ENCODE assay signal across 8 mouse cellular contexts in genomic region chr12:15815170-15815575, GRCm38 (mm10). TPM values are rescaled to one million over a fixed set of nuclear protein-coding genes. Genes with fewer than 3 reads are reported as not detected.
A peak's percentile ranks its signal among the peaks of the same experiment; 100 is the strongest.
DNase-seq lines count a peak whose midpoint lies in the region; ATAC-seq and TF ChIP-seq lines count a peak whose summit lies in the region.

No protein-coding gene starts in this region.

- H3K9me3 ChIP-seq in forebrain, embryonic 13.5 days (replicated peaks): no peaks in the 10 kb centered on the region
- H3K9me3 ChIP-seq in hindbrain, embryonic 15.5 days: no peaks in the 10 kb centered on the region
- H3K9me3 ChIP-seq in limb, embryonic 14.5 days (ENCODE audit: control insufficient read depth, low read length): no peaks in the 10 kb centered on the region
- H3K9me3 ChIP-seq in midbrain, embryonic 16.5 days (replicated peaks; ENCODE audit: control insufficient read depth, low read length, poor library complexity, severe bottlenecking): no peaks in the 10 kb centered on the region

- H3K27me3 ChIP-seq in forebrain, embryonic 13.5 days: no peaks in the 10 kb centered on the region
- H3K27me3 ChIP-seq in hindbrain, embryonic 15.5 days: no peaks in the 10 kb centered on the region
- no peaks in the 10 kb centered on the region for H3K27me3 ChIP-seq in limb, embryonic 14.5 days (ENCODE audit: control insufficient read depth, insufficient read depth, low read length)
- H3K27me3 ChIP-seq in midbrain, embryonic 16.5 days (ENCODE audit: control insufficient read depth, insufficient read depth, low read depth, low read length): no peaks in the 10 kb centered on the region

- peak overlapping the region; percentile 72 for H3K4me2 ChIP-seq in forebrain, embryonic 13.5 days
- H3K4me2 ChIP-seq in hindbrain, embryonic 15.5 days: peak overlapping the region; percentile 61
- peak overlapping the region; percentile 73 for H3K4me2 ChIP-seq in limb, embryonic 14.5 days (replicated peaks; ENCODE audit: low read depth, low read length, severe bottlenecking)
- H3K4me2 ChIP-seq in midbrain, embryonic 16.5 days (ENCODE audit: low read length): peak overlapping the region; percentile 85

- no peak; the same call in 1 of the 2 replicates for TF ChIP-seq POLR2A in limb, embryonic 14.5 days (IDR thresholded peaks at IDR 0.05; ENCODE audit: borderline replicate concordance, extremely low read depth, insufficient read depth, insufficient read length)

- peak; percentile 35 to 59 for DNase-seq in layer of hippocampus, postnatal 10 days (ENCODE audit: low spot score in 2 of 2)
- DNase-seq in layer of hippocampus, adult 11-12 months (ENCODE audit: low spot score): no peak
- peak; percentile 53 for DNase-seq in R1 (ENCODE audit: low read depth, low spot score)
- DNase-seq in limb, embryonic 14.5 days (ENCODE audit: low spot score): peak; percentile 36
- DNase-seq in urinary bladder, adult 2 months (ENCODE audit: low spot score): no peak

- H3K36me3 ChIP-seq in forebrain, embryonic 13.5 days (ENCODE audit: poor library complexity, severe bottlenecking): no peaks in the 10 kb centered on the region
- H3K36me3 ChIP-seq in hindbrain, embryonic 15.5 days: no peaks in the 10 kb centered on the region
- no peaks in the 10 kb centered on the region for H3K36me3 ChIP-seq in limb, embryonic 14.5 days (ENCODE audit: control insufficient read depth, insufficient read depth, low read length)
- no peaks in the 10 kb centered on the region for H3K36me3 ChIP-seq in midbrain, embryonic 16.5 days (ENCODE audit: control insufficient read depth, insufficient read depth, low read length)

- WGBS in forebrain, embryonic 13.5 days: under 1% methylated on average over 23 of the region's 23 CpGs
- under 1% methylated on average over 23 of the region's 23 CpGs for WGBS in hindbrain, embryonic 15.5 days
- WGBS in limb, embryonic 14.5 days: under 1% methylated on average over 23 of the region's 23 CpGs
- under 1% methylated on average over 23 of the region's 23 CpGs for WGBS in midbrain, embryonic 16.5 days

- peak overlapping the region; percentile 90 for H3K9ac ChIP-seq in forebrain, embryonic 13.5 days
- peak overlapping the region; percentile 100 for H3K9ac ChIP-seq in hindbrain, embryonic 15.5 days
- peak overlapping the region; percentile 84 for H3K9ac ChIP-seq in limb, embryonic 14.5 days (ENCODE audit: low read depth, low read length, severe bottlenecking)
- peak overlapping the region; percentile 98 for H3K9ac ChIP-seq in midbrain, embryonic 16.5 days (ENCODE audit: low read depth, low read length)

- H3K27ac ChIP-seq in forebrain, embryonic 13.5 days: peak overlapping the region; percentile 97
- peak overlapping the region; percentile 99 for H3K27ac ChIP-seq in hindbrain, embryonic 15.5 days (replicated peaks)
- peak overlapping the region; percentile 97 for H3K27ac ChIP-seq in limb, embryonic 14.5 days (replicated peaks; ENCODE audit: low read depth, low read length)
- peak overlapping the region; percentile 98 for H3K27ac ChIP-seq in midbrain, embryonic 16.5 days (ENCODE audit: low read length)

- 0 out of 2 replicates have a peak, but pooled peaks have one; percentile 4 for ATAC-seq in forebrain, embryonic 13.5 days
- peak; percentile 0; the same call in 1 of the 2 replicates for ATAC-seq in hindbrain, embryonic 15.5 days (ENCODE audit: low FRiP score, low read depth)
- ATAC-seq in limb, embryonic 14.5 days (ENCODE audit: low FRiP score, low read depth): no peak
- no peak; the same call in 1 of the 2 replicates for ATAC-seq in midbrain, embryonic 16.5 days

- H3K4me1 ChIP-seq in forebrain, embryonic 13.5 days: peaks cover 26% of the 10 kb centered on the region
- H3K4me1 ChIP-seq in hindbrain, embryonic 15.5 days (replicated peaks): peaks cover 18% of the 10 kb centered on the region
- H3K4me1 ChIP-seq in limb, embryonic 14.5 days (ENCODE audit: control insufficient read depth, insufficient read depth, low read length): peaks cover 21% of the 10 kb centered on the region
- peaks cover 18% of the 10 kb centered on the region for H3K4me1 ChIP-seq in midbrain, embryonic 16.5 days (ENCODE audit: control insufficient read depth, insufficient read depth, low read length)

- H3K4me3 ChIP-seq in forebrain, embryonic 13.5 days: peak overlapping the region; percentile 70
- peak overlapping the region; percentile 97 for H3K4me3 ChIP-seq in hindbrain, embryonic 15.5 days
- peak overlapping the region; percentile 67 for H3K4me3 ChIP-seq in limb, embryonic 14.5 days (replicated peaks; ENCODE audit: low read length)
- H3K4me3 ChIP-seq in midbrain, embryonic 16.5 days (ENCODE audit: low read depth, low read length): peak overlapping the region; percentile 77

RNA-seq across cellular contexts. Expression of gene Trib2, which starts 1.5 kb away (rescaled TPM):
- total RNA-seq in layer of hippocampus, postnatal 10 days (2021): 10 to 100 TPM; 71.6 to 72.5 TPM
- 76.6 and 81.6 TPM in 2 replicates for polyA plus RNA-seq in forebrain, embryonic 13.5 days (2015; fragmentation: Nextera tagmentation; extraction: Ambion mirVana)
- 126 and 136 TPM in 2 replicates for polyA plus RNA-seq in hindbrain, embryonic 15.5 days (2015; fragmentation: Nextera tagmentation; extraction: Ambion mirVana)
- 44.7 and 53.0 TPM in 2 replicates for polyA plus RNA-seq in limb, embryonic 14.5 days (2012; rRNA removed)
- polyA plus RNA-seq in limb, embryonic 14.5 days (2014; fragmentation: Nextera tagmentation; extraction: Ambion mirVana): 64.2 and 71.1 TPM in 2 replicates
- polyA plus RNA-seq in midbrain, embryonic 16.5 days (2015; fragmentation: Nextera tagmentation; extraction: Ambion mirVana): 146 and 148 TPM in 2 replicates
- polyA plus RNA-seq in urinary bladder, adult 2 months (2012; rRNA removed): 5.7 and 6.1 TPM in 2 replicates

Comparison
In these comparisons a context has a peak if more than half of its experiments do, and no peak if none do; other contexts are left out.
1. DNase-seq: peak in layer of hippocampus, postnatal 10 days (2 of 2), R1 (single experiment) and limb, embryonic 14.5 days (single experiment); none in layer of hippocampus, adult 11-12 months (single experiment) and urinary bladder, adult 2 months (single experiment).
2. ATAC-seq: peak in forebrain, embryonic 13.5 days (single experiment) and hindbrain, embryonic 15.5 days (single experiment); none in limb, embryonic 14.5 days (single experiment) and midbrain, embryonic 16.5 days (single experiment).
3. Peak in every context shown above with its lines, with median percentiles within 50 percentile points of each other: H3K27ac ChIP-seq, H3K4me2 ChIP-seq, H3K4me3 ChIP-seq and H3K9ac ChIP-seq.